Mouse (Mus musculus): ENCODE results near the gene Chn2. TPM values are rescaled to one million over a fixed set of nuclear protein-coding genes. Genes with fewer than 3 reads are reported as not detected.

The Chn2 gene
- polyA plus RNA-seq, 1 experiment from 2014 or later, result 5.5 TPM

GRCm38 (mm10) chr6:54284167-54284711 lies 244.9 kb downstream of the Chn2 start:
- DNase-seq (ENCODE audit: low spot score), result no peak
- H3K27ac ChIP-seq (ENCODE audit: low read depth, low read length), result no peak overlapping the region
- H3K9me3 ChIP-seq (ENCODE audit: control insufficient read depth, low read length), result no peaks in the 10 kb centered on the region
- WGBS, result 75% methylated on average over 12 of the region's 12 CpGs
- no peaks in the 10 kb centered on the region for H3K36me3 ChIP-seq (ENCODE audit: control insufficient read depth, insufficient read depth, low read length)
- no peak for ATAC-seq (replicated peaks; ENCODE audit: low FRiP score)
- no peaks in the 10 kb centered on the region for H3K27me3 ChIP-seq (replicated peaks; ENCODE audit: control insufficient read depth, insufficient read depth, low read length)
- H3K4me1 ChIP-seq (replicated peaks; ENCODE audit: control insufficient read depth, insufficient read depth, low read length), result no peaks in the 10 kb centered on the region
- H3K4me3 ChIP-seq (ENCODE audit: low read depth, low read length), result no peak overlapping the region
- no peak overlapping the region for H3K4me2 ChIP-seq
- no peak overlapping the region for H3K9ac ChIP-seq (ENCODE audit: low read depth, low read length)

GRCm38 (mm10) chr6:54286813-54287212 lies 247.5 kb downstream of the Chn2 start:
- Histone ChIP-seq H3K27ac (ENCODE audit: low read depth, low read length) (no peak overlapping the region), H3K27me3 (replicated peaks; ENCODE audit: control insufficient read depth, insufficient read depth, low read length) (no peaks in the 10 kb centered on the region), H3K4me1 (replicated peaks; ENCODE audit: control insufficient read depth, insufficient read depth, low read length) (no peaks in the 10 kb centered on the region), H3K9ac (ENCODE audit: low read depth, low read length) (no peak overlapping the region), H3K4me3 (ENCODE audit: low read depth, low read length) (no peak overlapping the region), H3K36me3 (ENCODE audit: control insufficient read depth, insufficient read depth, low read length) (no peaks in the 10 kb centered on the region), H3K4me2 (no peak overlapping the region), H3K9me3 (ENCODE audit: control insufficient read depth, low read length) (no peaks in the 10 kb centered on the region)
- ATAC-seq (replicated peaks; ENCODE audit: low FRiP score) (no peak), DNase-seq (ENCODE audit: low spot score) (no peak)
- 67% methylated on average over 5 of the region's 5 CpGs for WGBS

- 63% methylated on average over 10 of the region's 10 CpGs for WGBS
- Histone ChIP-seq H3K36me3 (ENCODE audit: control insufficient read depth, insufficient read depth, low read length) (no peaks in the 10 kb centered on the region), H3K4me1 (replicated peaks; ENCODE audit: control insufficient read depth, insufficient read depth, low read length) (no peaks in the 10 kb centered on the region), H3K27ac (ENCODE audit: low read depth, low read length) (no peak overlapping the region), H3K9me3 (ENCODE audit: control insufficient read depth, low read length) (no peaks in the 10 kb centered on the region), H3K4me3 (ENCODE audit: low read depth, low read length) (no peak overlapping the region), H3K27me3 (replicated peaks; ENCODE audit: control insufficient read depth, insufficient read depth, low read length) (no peaks in the 10 kb centered on the region), H3K9ac (ENCODE audit: low read depth, low read length) (no peak overlapping the region), H3K4me2 (no peak overlapping the region)
- ATAC-seq (replicated peaks; ENCODE audit: low FRiP score), result peak; percentile 49
- DNase-seq (ENCODE audit: low spot score), result no peak
Measured at GRCm38 (mm10) chr6:54289774-54290500, 250.6 kb downstream of the Chn2 start.

- no peak overlapping the region for H3K27ac ChIP-seq (ENCODE audit: low read depth, low read length)
- 81% methylated on average over 2 of the region's 2 CpGs for WGBS
Measured at GRCm38 (mm10) chr6:54297231-54297630, 257.9 kb downstream of the Chn2 start.

GRCm38 (mm10) chr6:54299417-54299816 lies 260.1 kb downstream of the Chn2 start:
- H3K27ac ChIP-seq (ENCODE audit: low read depth, low read length), result no peak overlapping the region
- WGBS, result 68% methylated on average over 2 of the region's 2 CpGs

More at GRCm38 (mm10) chr6:54297231-54297630, 257.9 kb downstream of the Chn2 start:
- Histone ChIP-seq H3K36me3 (ENCODE audit: control insufficient read depth, insufficient read depth, low read length) (no peaks in the 10 kb centered on the region), H3K4me1 (replicated peaks; ENCODE audit: control insufficient read depth, insufficient read depth, low read length) (no peaks in the 10 kb centered on the region), H3K9ac (ENCODE audit: low read depth, low read length) (no peak overlapping the region), H3K4me2 (no peak overlapping the region), H3K4me3 (ENCODE audit: low read depth, low read length) (no peak overlapping the region), H3K9me3 (ENCODE audit: control insufficient read depth, low read length) (no peaks in the 10 kb centered on the region), H3K27me3 (replicated peaks; ENCODE audit: control insufficient read depth, insufficient read depth, low read length) (no peaks in the 10 kb centered on the region)
- no peak for DNase-seq (ENCODE audit: low spot score)
- ATAC-seq (replicated peaks; ENCODE audit: low FRiP score), result no peak

GRCm38 (mm10) chr6:54305777-54306176 lies 266.4 kb downstream of the Chn2 start:
- Histone ChIP-seq H3K4me3 (ENCODE audit: low read depth, low read length) (no peak overlapping the region), H3K9ac (ENCODE audit: low read depth, low read length) (no peak overlapping the region), H3K9me3 (ENCODE audit: control insufficient read depth, low read length) (no peaks in the 10 kb centered on the region), H3K27me3 (replicated peaks; ENCODE audit: control insufficient read depth, insufficient read depth, low read length) (no peaks in the 10 kb centered on the region), H3K36me3 (ENCODE audit: control insufficient read depth, insufficient read depth, low read length) (no peaks in the 10 kb centered on the region), H3K4me1 (replicated peaks; ENCODE audit: control insufficient read depth, insufficient read depth, low read length) (no peaks in the 10 kb centered on the region), H3K4me2 (no peak overlapping the region), H3K27ac (ENCODE audit: low read depth, low read length) (no peak overlapping the region)
- ATAC-seq (replicated peaks; ENCODE audit: low FRiP score) (no peak), DNase-seq (ENCODE audit: low spot score) (no peak)
- WGBS, result 54% methylated on average over 1 of the region's 1 CpGs

More at GRCm38 (mm10) chr6:54299417-54299816, 260.1 kb downstream of the Chn2 start:
- Histone ChIP-seq H3K4me3 (ENCODE audit: low read depth, low read length) (no peak overlapping the region), H3K9ac (ENCODE audit: low read depth, low read length) (no peak overlapping the region), H3K4me1 (replicated peaks; ENCODE audit: control insufficient read depth, insufficient read depth, low read length) (no peaks in the 10 kb centered on the region), H3K36me3 (ENCODE audit: control insufficient read depth, insufficient read depth, low read length) (no peaks in the 10 kb centered on the region), H3K9me3 (ENCODE audit: control insufficient read depth, low read length) (no peaks in the 10 kb centered on the region), H3K27me3 (replicated peaks; ENCODE audit: control insufficient read depth, insufficient read depth, low read length) (no peaks in the 10 kb centered on the region), H3K4me2 (no peak overlapping the region)
- ATAC-seq (replicated peaks; ENCODE audit: low FRiP score) (no peak), DNase-seq (ENCODE audit: low spot score) (no peak)

GRCm38 (mm10) chr6:54313071-54313470 lies 273.7 kb downstream of the Chn2 start:
- no peak for DNase-seq (ENCODE audit: low spot score)
- no peaks in the 10 kb centered on the region for H3K9me3 ChIP-seq (ENCODE audit: control insufficient read depth, low read length)
- H3K9ac ChIP-seq (ENCODE audit: low read depth, low read length), result no peak overlapping the region
- no peak overlapping the region for H3K4me2 ChIP-seq
- no peak for ATAC-seq (replicated peaks; ENCODE audit: low FRiP score)
- H3K27me3 ChIP-seq (replicated peaks; ENCODE audit: control insufficient read depth, insufficient read depth, low read length), result no peaks in the 10 kb centered on the region
- WGBS, result 82% methylated on average over 2 of the region's 2 CpGs
- H3K4me3 ChIP-seq (ENCODE audit: low read depth, low read length), result no peak overlapping the region
- no peak overlapping the region for H3K27ac ChIP-seq (ENCODE audit: low read depth, low read length)
- no peaks in the 10 kb centered on the region for H3K36me3 ChIP-seq (ENCODE audit: control insufficient read depth, insufficient read depth, low read length)
- H3K4me1 ChIP-seq (replicated peaks; ENCODE audit: control insufficient read depth, insufficient read depth, low read length), result no peaks in the 10 kb centered on the region

GRCm38 (mm10) chr6:54318618-54319017 lies 279.3 kb downstream of the Chn2 start:
- H3K4me1 ChIP-seq (replicated peaks; ENCODE audit: control insufficient read depth, insufficient read depth, low read length), result no peaks in the 10 kb centered on the region
- no peak for ATAC-seq (replicated peaks; ENCODE audit: low FRiP score)
- no peak overlapping the region for H3K4me2 ChIP-seq
- 81% methylated on average over 9 of the region's 9 CpGs for WGBS
- H3K9me3 ChIP-seq (ENCODE audit: control insufficient read depth, low read length), result no peaks in the 10 kb centered on the region
- H3K9ac ChIP-seq (ENCODE audit: low read depth, low read length), result no peak overlapping the region
- H3K4me3 ChIP-seq (ENCODE audit: low read depth, low read length), result no peak overlapping the region
- DNase-seq (ENCODE audit: low spot score), result no peak
- H3K27me3 ChIP-seq (replicated peaks; ENCODE audit: control insufficient read depth, insufficient read depth, low read length), result no peaks in the 10 kb centered on the region
- no peak overlapping the region for H3K27ac ChIP-seq (ENCODE audit: low read depth, low read length)
- H3K36me3 ChIP-seq (ENCODE audit: control insufficient read depth, insufficient read depth, low read length), result no peaks in the 10 kb centered on the region

GRCm38 (mm10) chr6:54319198-54319597 lies 279.8 kb downstream of the Chn2 start:
- 67% methylated on average over 3 of the region's 3 CpGs for WGBS
- H3K27me3 ChIP-seq (replicated peaks; ENCODE audit: control insufficient read depth, insufficient read depth, low read length), result no peaks in the 10 kb centered on the region
- no peaks in the 10 kb centered on the region for H3K9me3 ChIP-seq (ENCODE audit: control insufficient read depth, low read length)
- H3K4me1 ChIP-seq (replicated peaks; ENCODE audit: control insufficient read depth, insufficient read depth, low read length), result no peaks in the 10 kb centered on the region
- H3K9ac ChIP-seq (ENCODE audit: low read depth, low read length), result no peak overlapping the region
- H3K4me2 ChIP-seq, result no peak overlapping the region
- DNase-seq (ENCODE audit: low spot score) (no peak), ATAC-seq (replicated peaks; ENCODE audit: low FRiP score) (no peak)
- no peaks in the 10 kb centered on the region for H3K36me3 ChIP-seq (ENCODE audit: control insufficient read depth, insufficient read depth, low read length)
- no peak overlapping the region for H3K4me3 ChIP-seq (ENCODE audit: low read depth, low read length)
- no peak overlapping the region for H3K27ac ChIP-seq (ENCODE audit: low read depth, low read length)

Measured in liver, embryonic 11.5 days (tissue).